Mouse (Mus musculus): ENCODE measurements at regions not wholly inside any gene's neighbourhood (a gene's known extent, or its start where the extent isn't known, plus 50 kb on each side); places are given as distances from the start of the nearest gene placed in this dataset.

- Histone ChIP-seq H3K27ac (no peak overlapping the region), H3K36me3 (replicated peaks; ENCODE audit: control insufficient read depth, insufficient read depth, low read depth) (no peaks in the 10 kb centered on the region), H3K9me3 (ENCODE audit: control insufficient read depth, low read length) (no peaks in the 10 kb centered on the region), H3K4me3 (ENCODE audit: insufficient read depth in 1 of 2, low read depth in 2 of 2, low read length in 2 of 2) (no peak overlapping the region), H3K27me3 (ENCODE audit: control insufficient read depth, insufficient read depth, low read length) (no peaks in the 10 kb centered on the region), H3K4me1 (replicated peaks; ENCODE audit: control insufficient read depth in 2 of 2, insufficient read depth in 2 of 2, low read length in 1 of 2) (no peaks in the 10 kb centered on the region), H3K4me2 (ENCODE audit: low read depth) (no peak overlapping the region), H3K9ac (replicated peaks) (no peak overlapping the region)
- DNase-seq (ENCODE audit: low read depth in 3 of 3, low spot score in 3 of 3) (no peak), ATAC-seq (ENCODE audit: insufficient read depth) (no peak)
- whole genome bisulfite sequencing (ENCODE audit: insufficient replicate concordance): 64% methylated on average over 2 of the region's 2 CpGs
- TF ChIP-seq EP300 (IDR thresholded peaks at IDR 0.05; ENCODE audit: low read depth): no peak
- no peak for TF ChIP-seq CTCF (IDR thresholded peaks at IDR 0.05; ENCODE audit: low read depth)
These were observed 290.8 kb upstream of the Gm11146 start for GRCm38 (mm10) chr16:77892731-77893130.

GRCm38 (mm10) chr16:77889348-77889747 lies 287.5 kb upstream of the Gm11146 start:
- Histone ChIP-seq H3K4me1 (replicated peaks; ENCODE audit: control insufficient read depth in 2 of 2, insufficient read depth in 2 of 2, low read length in 1 of 2) (no peaks in the 10 kb centered on the region), H3K4me2 (ENCODE audit: low read depth) (no peak overlapping the region), H3K4me3 (ENCODE audit: insufficient read depth in 1 of 2, low read depth in 2 of 2, low read length in 2 of 2) (no peak overlapping the region), H3K9me3 (ENCODE audit: control insufficient read depth, low read length) (no peaks in the 10 kb centered on the region), H3K36me3 (replicated peaks; ENCODE audit: control insufficient read depth, insufficient read depth, low read depth) (no peaks in the 10 kb centered on the region), H3K27ac (no peak overlapping the region), H3K9ac (replicated peaks) (no peak overlapping the region), H3K27me3 (ENCODE audit: control insufficient read depth, insufficient read depth, low read length) (no peaks in the 10 kb centered on the region)
- DNase-seq (ENCODE audit: low read depth in 3 of 3, low spot score in 3 of 3): no peak
- TF ChIP-seq EP300 (IDR thresholded peaks at IDR 0.05; ENCODE audit: low read depth): no peak
- no peak for TF ChIP-seq CTCF (IDR thresholded peaks at IDR 0.05; ENCODE audit: low read depth)
- WGBS (ENCODE audit: insufficient replicate concordance): 73% methylated on average over 11 of the region's 11 CpGs
- no peak for ATAC-seq (ENCODE audit: insufficient read depth)

- Histone ChIP-seq H3K9ac (replicated peaks) (no peak overlapping the region), H3K4me3 (ENCODE audit: insufficient read depth in 1 of 2, low read depth in 2 of 2, low read length in 2 of 2) (no peak overlapping the region), H3K36me3 (replicated peaks; ENCODE audit: control insufficient read depth, insufficient read depth, low read depth) (no peaks in the 10 kb centered on the region), H3K4me1 (replicated peaks; ENCODE audit: control insufficient read depth in 2 of 2, insufficient read depth in 2 of 2, low read length in 1 of 2) (no peaks in the 10 kb centered on the region), H3K27me3 (ENCODE audit: control insufficient read depth, insufficient read depth, low read length) (no peaks in the 10 kb centered on the region), H3K4me2 (ENCODE audit: low read depth) (no peak overlapping the region), H3K27ac (no peak overlapping the region), H3K9me3 (ENCODE audit: control insufficient read depth, low read length) (no peaks in the 10 kb centered on the region)
- TF ChIP-seq EP300 (IDR thresholded peaks at IDR 0.05; ENCODE audit: low read depth) (no peak), CTCF (IDR thresholded peaks at IDR 0.05; ENCODE audit: low read depth) (no peak)
- no peak for DNase-seq (ENCODE audit: low read depth in 3 of 3, low spot score in 3 of 3)
- ATAC-seq (ENCODE audit: insufficient read depth): no peak
- WGBS (ENCODE audit: insufficient replicate concordance): 68% methylated on average over 15 of the region's 15 CpGs
These were observed 283.3 kb upstream of the Gm11146 start for GRCm38 (mm10) chr16:77885060-77885679.

GRCm38 (mm10) chr16:77884495-77884894 lies 282.6 kb upstream of the Gm11146 start:
- ATAC-seq (ENCODE audit: insufficient read depth): no peak

GRCm38 (mm10) chr16:77877006-77877405 lies 275.1 kb upstream of the Gm11146 start:
- H3K4me1 ChIP-seq (replicated peaks; ENCODE audit: control insufficient read depth in 2 of 2, insufficient read depth in 2 of 2, low read length in 1 of 2): no peaks in the 10 kb centered on the region
- TF ChIP-seq CTCF (IDR thresholded peaks at IDR 0.05; ENCODE audit: low read depth): no peak
- no peak for TF ChIP-seq EP300 (IDR thresholded peaks at IDR 0.05; ENCODE audit: low read depth)
- WGBS (ENCODE audit: insufficient replicate concordance): 37% methylated on average over 1 of the region's 1 CpGs
- no peak for ATAC-seq (ENCODE audit: insufficient read depth)
- no peaks in the 10 kb centered on the region for H3K36me3 ChIP-seq (replicated peaks; ENCODE audit: control insufficient read depth, insufficient read depth, low read depth)
- H3K9me3 ChIP-seq (ENCODE audit: control insufficient read depth, low read length): no peaks in the 10 kb centered on the region
- no peak overlapping the region for H3K4me2 ChIP-seq (ENCODE audit: low read depth)
- H3K27me3 ChIP-seq (ENCODE audit: control insufficient read depth, insufficient read depth, low read length): no peaks in the 10 kb centered on the region
- no peak for DNase-seq (ENCODE audit: low read depth in 3 of 3, low spot score in 3 of 3)
- H3K27ac ChIP-seq: no peak overlapping the region
- H3K4me3 ChIP-seq (ENCODE audit: insufficient read depth in 1 of 2, low read depth in 2 of 2, low read length in 2 of 2): no peak overlapping the region
- H3K9ac ChIP-seq (replicated peaks): no peak overlapping the region

More at GRCm38 (mm10) chr16:77884495-77884894, 282.6 kb upstream of the Gm11146 start:
- Histone ChIP-seq H3K9ac (replicated peaks) (no peak overlapping the region), H3K27me3 (ENCODE audit: control insufficient read depth, insufficient read depth, low read length) (no peaks in the 10 kb centered on the region), H3K4me1 (replicated peaks; ENCODE audit: control insufficient read depth in 2 of 2, insufficient read depth in 2 of 2, low read length in 1 of 2) (no peaks in the 10 kb centered on the region), H3K4me3 (ENCODE audit: insufficient read depth in 1 of 2, low read depth in 2 of 2, low read length in 2 of 2) (no peak overlapping the region), H3K27ac (no peak overlapping the region), H3K4me2 (ENCODE audit: low read depth) (no peak overlapping the region), H3K36me3 (replicated peaks; ENCODE audit: control insufficient read depth, insufficient read depth, low read depth) (no peaks in the 10 kb centered on the region), H3K9me3 (ENCODE audit: control insufficient read depth, low read length) (no peaks in the 10 kb centered on the region)
- TF ChIP-seq CTCF (IDR thresholded peaks at IDR 0.05; ENCODE audit: low read depth): no peak
- TF ChIP-seq EP300 (IDR thresholded peaks at IDR 0.05; ENCODE audit: low read depth): no peak
- WGBS (ENCODE audit: insufficient replicate concordance): 72% methylated on average over 9 of the region's 9 CpGs
- no peak for DNase-seq (ENCODE audit: low read depth in 3 of 3, low spot score in 3 of 3)

All from liver, embryonic 14.5 days (tissue).